Mouse (Mus musculus) liver, embryonic 15.5 days (tissue): ENCODE measurements around the gene Dusp3. TPM values are rescaled to one million over a fixed set of nuclear protein-coding genes. Genes with fewer than 3 reads are reported as not detected.
"Not testable (repeated sequence)": the region's sequence is repeated elsewhere in the genome, so short reads cannot be mapped to it uniquely, and the experiment has no call there.

Experiments
- ATAC-seq: fragments of 200-750 bp; cut with Nextera tagmentation; 2 replicates; pipeline ENCODE4 v1.8.0; 2017; ENCODE audit warnings: moderate number of reproducible peaks, mild to moderate bottlenecking, moderate library complexity; ENCODE audit not compliant: insufficient read depth
- H3K27ac ChIP-seq: fragments of 300-500 bp; sonication (generic); replicated peaks from 2 replicates; pipeline ENCODE4 v1.5.1; 2015; ENCODE audit warnings: mild to moderate bottlenecking, inconsistent platforms
- H3K27me3 ChIP-seq: fragments of 300-500 bp; sonication (generic); 2 replicates; pipeline ENCODE4 v1.6.1; 2015; ENCODE audit warnings: mild to moderate bottlenecking, inconsistent platforms
- H3K36me3 ChIP-seq: fragments of 300-500 bp; sonication (generic); replicated peaks from 2 replicates; pipeline ENCODE4 v1.6.1; 2015; ENCODE audit warnings: moderate library complexity, mild to moderate bottlenecking, inconsistent platforms
- H3K4me1 ChIP-seq: fragments of 300-500 bp; sonication (generic); replicated peaks from 2 replicates; pipeline ENCODE4 v1.6.1; 2015; ENCODE audit warnings: inconsistent platforms
- H3K4me2 ChIP-seq: fragments of 300-500 bp; sonication (generic); 2 replicates; pipeline ENCODE4 v1.6.1; 2015; ENCODE audit warnings: moderate library complexity, mild to moderate bottlenecking, inconsistent platforms
- H3K4me3 ChIP-seq: fragments of 300-500 bp; sonication (generic); replicated peaks from 2 replicates; pipeline ENCODE4 v1.5.1; 2015; ENCODE audit warnings: mild to moderate bottlenecking, inconsistent platforms
- H3K9ac ChIP-seq: fragments of 300-500 bp; sonication (generic); 2 replicates; pipeline ENCODE4 v1.6.1; 2015; ENCODE audit warnings: moderate library complexity, mild to moderate bottlenecking, inconsistent platforms
- H3K9me3 ChIP-seq: fragments of 300-500 bp; sonication (generic); replicated peaks from 2 replicates; pipeline ENCODE4 v1.6.1; 2016; ENCODE audit warnings: inconsistent platforms
- WGBS: fragments of 180-500 bp; shearing (Covaris S2); methylation state at CpG from one replicate; pipeline ENCODE4 v1.1.7; 2015; ENCODE audit warnings: mixed read lengths; ENCODE audit not compliant: insufficient replicate concordance; 5-methylcytosine and 5-hydroxymethylcytosine counted together
- polyA plus RNA-seq: library from polyadenylated mRNA; unstranded; fragments of >200 nt; fragmentation: Nextera tagmentation; extraction: Ambion mirVana; gene quantifications from 2 replicates; pipeline ENCODE4 v1.2.1, GENCODE M21; 2015

The Dusp3 gene
- polyA plus RNA-seq, 1 experiment from 2014 or later = 7.8 TPM

- H3K36me3 ChIP-seq = no peaks in the 10 kb centered on the region
- H3K4me1 ChIP-seq = peaks cover 28% of the 10 kb centered on the region
- peaks cover 17% of the 10 kb centered on the region for H3K27me3 ChIP-seq
- H3K4me2 ChIP-seq = no peak overlapping the region
- H3K9ac ChIP-seq = no peak overlapping the region
- ATAC-seq = no peak
- 45% methylated on average over 3 of the region's 3 CpGs for WGBS
- H3K9me3 ChIP-seq = no peaks in the 10 kb centered on the region
- H3K4me3 ChIP-seq = no peak overlapping the region
- H3K27ac ChIP-seq = no peak overlapping the region
These were observed 5.0 kb upstream of the Dusp3 start for GRCm38 (mm10) chr11:101991813-101992212.

- H3K27me3 ChIP-seq = peaks cover 30% of the 10 kb centered on the region
- no peak overlapping the region for H3K4me3 ChIP-seq
- no peaks in the 10 kb centered on the region for H3K9me3 ChIP-seq
- no peak overlapping the region for H3K27ac ChIP-seq
- no peak overlapping the region for H3K4me2 ChIP-seq
- 65% methylated on average over 3 of the region's 3 CpGs for WGBS
- no peaks in the 10 kb centered on the region for H3K36me3 ChIP-seq
- no peak for ATAC-seq
- H3K4me1 ChIP-seq = peaks cover 38% of the 10 kb centered on the region
- H3K9ac ChIP-seq = no peak overlapping the region
These were observed 3.4 kb upstream of the Dusp3 start for GRCm38 (mm10) chr11:101990244-101990643.

- Histone ChIP-seq H3K4me1 (peaks cover 31% of the 10 kb centered on the region), H3K9me3 (no peaks in the 10 kb centered on the region), H3K36me3 (no peaks in the 10 kb centered on the region), H3K27ac (no peak overlapping the region), H3K9ac (no peak overlapping the region), H3K4me3 (no peak overlapping the region), H3K4me2 (no peak overlapping the region), H3K27me3 (peaks cover 59% of the 10 kb centered on the region)
- whole genome bisulfite sequencing = 9% methylated on average over 10 of the region's 10 CpGs
- ATAC-seq = no peak
These were observed 823 bp downstream of the Dusp3 start for GRCm38 (mm10) chr11:101985990-101986389.

GRCm38 (mm10) chr11:101985450-101985849 is 1.4 kb downstream of the Dusp3 start:
- not testable (repeated sequence) for ATAC-seq, H3K4me2 ChIP-seq, H3K4me3 ChIP-seq, H3K9me3 ChIP-seq, H3K27ac ChIP-seq, H3K9ac ChIP-seq, H3K36me3 ChIP-seq
- H3K27me3 ChIP-seq = peaks cover 59% of the 10 kb centered on the region
- H3K4me1 ChIP-seq = peaks cover 31% of the 10 kb centered on the region
- 51% methylated on average over 6 of the region's 6 CpGs for WGBS

GRCm38 (mm10) chr11:101984054-101985025 is 2.5 kb downstream of the Dusp3 start, which contains the start of gene Cfap97d1:
TSS of gene Cfap97d1 (plus strand) at chr11:101984279.
- H3K27ac ChIP-seq = peak within 1 kb of the TSS; percentile 71
- H3K9me3 ChIP-seq = no peaks in the 10 kb centered on the region
- WGBS = under 1% methylated on average over 70 of the region's 71 CpGs
- peaks cover 59% of the 10 kb centered on the region for H3K27me3 ChIP-seq
- H3K4me1 ChIP-seq = peaks cover 31% of the 10 kb centered on the region
- H3K9ac ChIP-seq = peak within 1 kb of the TSS; percentile 52
- no peaks in the 10 kb centered on the region for H3K36me3 ChIP-seq
- H3K4me3 ChIP-seq = peak within 1 kb of the TSS; percentile 60
- H3K4me2 ChIP-seq = peak within 1 kb of the TSS; percentile 94
- peak; percentile 74 for ATAC-seq

GRCm38 (mm10) chr11:101983431-101983921 is 3.3 kb downstream of the Dusp3 start:
- no peak overlapping the region for H3K9ac ChIP-seq
- H3K4me2 ChIP-seq = peak overlapping the region; percentile 94
- no peak overlapping the region; the same call in 1 of the 2 replicates for H3K4me3 ChIP-seq
- no peak overlapping the region for H3K27ac ChIP-seq
- peaks cover 31% of the 10 kb centered on the region for H3K4me1 ChIP-seq
- 32% methylated on average over 10 of the region's 10 CpGs for WGBS
- H3K27me3 ChIP-seq = peaks cover 55% of the 10 kb centered on the region
- H3K9me3 ChIP-seq = no peaks in the 10 kb centered on the region
- H3K36me3 ChIP-seq = no peaks in the 10 kb centered on the region
- ATAC-seq = no peak

- WGBS = 47% methylated on average over 6 of the region's 6 CpGs
- Histone ChIP-seq H3K36me3 (no peaks in the 10 kb centered on the region), H3K4me2 (peak overlapping the region; percentile 94), H3K27ac (no peak overlapping the region), H3K4me1 (peaks cover 31% of the 10 kb centered on the region), H3K4me3 (no peak overlapping the region), H3K9me3 (no peaks in the 10 kb centered on the region), H3K27me3 (peaks cover 52% of the 10 kb centered on the region), H3K9ac (no peak overlapping the region)
- no peak for ATAC-seq
These were observed 3.8 kb downstream of the Dusp3 start for GRCm38 (mm10) chr11:101982981-101983411.

- no peak overlapping the region for H3K9ac ChIP-seq
- H3K4me3 ChIP-seq = no peak overlapping the region
- H3K36me3 ChIP-seq = 0 out of 2 replicates have a peak, but pooled peaks cover 1% of the 10 kb centered on the region
- peaks cover 43% of the 10 kb centered on the region for H3K27me3 ChIP-seq
- peaks cover 31% of the 10 kb centered on the region for H3K4me1 ChIP-seq
- WGBS = 25% methylated on average over 12 of the region's 12 CpGs
- no peaks in the 10 kb centered on the region for H3K9me3 ChIP-seq
- no peak for ATAC-seq
- H3K4me2 ChIP-seq = no peak overlapping the region
- H3K27ac ChIP-seq = no peak overlapping the region
These were observed 5.0 kb downstream of the Dusp3 start for GRCm38 (mm10) chr11:101981850-101982249.

GRCm38 (mm10) chr11:101980603-101981157 is 6.1 kb downstream of the Dusp3 start:
- H3K4me1 ChIP-seq = peaks cover 20% of the 10 kb centered on the region
- H3K36me3 ChIP-seq = 0 out of 2 replicates have a peak, but pooled peaks cover 2% of the 10 kb centered on the region
- H3K27ac ChIP-seq = no peak overlapping the region
- H3K9ac ChIP-seq = no peak overlapping the region
- H3K9me3 ChIP-seq = no peaks in the 10 kb centered on the region
- 78% methylated on average over 9 of the region's 9 CpGs for WGBS
- H3K4me2 ChIP-seq = no peak overlapping the region
- H3K4me3 ChIP-seq = no peak overlapping the region
- H3K27me3 ChIP-seq = peaks cover 32% of the 10 kb centered on the region
- no peak for ATAC-seq

GRCm38 (mm10) chr11:101979140-101979539 is 7.7 kb downstream of the Dusp3 start:
- Histone ChIP-seq H3K4me1 (peaks cover 9% of the 10 kb centered on the region), H3K9ac (no peak overlapping the region), H3K36me3 (0 out of 2 replicates have a peak, but pooled peaks cover 2% of the 10 kb centered on the region), H3K9me3 (no peaks in the 10 kb centered on the region), H3K4me3 (no peak overlapping the region), H3K27me3 (peaks cover 18% of the 10 kb centered on the region), H3K27ac (no peak overlapping the region), H3K4me2 (no peak overlapping the region)
- ATAC-seq = no peak
- WGBS = 73% methylated on average over 5 of the region's 5 CpGs

GRCm38 (mm10) chr11:101976949-101977348 is 9.9 kb downstream of the Dusp3 start:
- WGBS = 79% methylated on average over 7 of the region's 7 CpGs
- H3K4me3 ChIP-seq = no peak overlapping the region

More at GRCm38 (mm10) chr11:101976949-101977348, 9.9 kb downstream of the Dusp3 start:
- Histone ChIP-seq H3K27ac (no peak overlapping the region), H3K27me3 (no peaks in the 10 kb centered on the region; the same call in 1 of the 2 replicates), H3K9me3 (no peaks in the 10 kb centered on the region), H3K4me2 (no peak overlapping the region), H3K9ac (no peak overlapping the region), H3K36me3 (0 out of 2 replicates have a peak, but pooled peaks cover 2% of the 10 kb centered on the region), H3K4me1 (peaks cover 2% of the 10 kb centered on the region)
- ATAC-seq = no peak
